Mouse (Mus musculus): ENCODE results near the gene Phyhipl. TPM values are rescaled to one million over a fixed set of nuclear protein-coding genes. Genes with fewer than 3 reads are reported as not detected.

Gene Phyhipl
- polyA plus RNA-seq (2012; rRNA removed; ENCODE audit: low replicate concordance): 0.05 and 0.11 TPM in 2 replicates

GRCm38 (mm10) chr10:70655828-70656227 is at the start of gene Phyhipl:
Gene Phyhipl, minus strand, starts transcription at chr10:70655965.

Other genes starting within 250 kb of the Phyhipl start
- gene Fam13c, start 215.5 kb downstream of the Phyhipl start, polyA plus RNA-seq (2012; rRNA removed; ENCODE audit: low replicate concordance): 2.2 and 3.4 TPM in 2 replicates

Data from mammary gland, adult 2 months (tissue).